Mouse (Mus musculus): ENCODE results near the gene Micu2.

DNA sequence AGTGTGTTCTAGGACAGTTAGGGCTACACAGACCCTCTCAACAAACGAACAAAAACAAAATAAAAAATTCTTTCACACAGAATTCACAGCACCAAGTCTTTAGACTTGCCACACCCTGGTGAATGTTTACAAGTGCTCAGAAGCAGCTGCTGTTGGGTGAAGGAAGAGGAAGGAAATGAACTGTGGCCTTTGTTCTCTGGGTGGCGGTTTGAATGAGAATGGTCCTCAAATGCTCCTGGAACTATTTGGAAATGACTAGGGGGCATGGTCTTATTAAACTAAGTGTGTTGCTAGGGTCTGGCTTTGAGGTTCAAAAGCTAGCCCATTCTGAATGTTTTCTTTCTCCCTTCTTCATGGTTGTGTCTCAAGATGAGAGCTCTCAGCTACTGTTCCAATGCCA lies 90.6 kb downstream of the Micu2 start:
- TF ChIP-seq POLR2A (IDR thresholded peaks at IDR 0.05; ENCODE audit: low read depth, low read length) (no peak), CTCF (IDR thresholded peaks at IDR 0.05; ENCODE audit: extremely low read depth, insufficient read length, insufficient replicate concordance, low read depth, low read length) (no peak)

Measured in small intestine, adult 2 months (tissue).